ENCODE assay signal across 8 mouse cellular contexts in the genomic region with DNA sequence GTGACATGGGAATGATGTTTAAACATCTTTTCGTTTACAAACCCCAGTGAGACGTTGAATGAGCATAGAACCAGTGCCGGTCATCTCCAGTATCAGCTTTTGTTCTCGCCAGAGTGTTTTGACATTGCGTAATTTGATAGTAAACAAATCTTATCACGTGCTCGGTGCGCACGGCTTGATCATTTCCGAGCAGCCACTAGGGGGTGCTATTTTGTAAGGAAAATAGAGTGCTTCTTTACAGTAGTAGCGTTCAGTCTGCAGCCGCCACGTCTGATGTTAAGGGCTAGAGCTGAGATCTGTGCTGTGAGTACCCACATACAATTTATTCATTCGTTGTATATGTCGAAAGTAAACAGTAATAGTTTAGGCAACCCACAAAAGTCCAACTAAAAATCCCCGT.
DNase-seq lines count a peak whose midpoint lies in the region; ATAC-seq lines count a peak whose summit lies in the region.

No protein-coding gene starts in this region.

- H3K9ac ChIP-seq in hindbrain, embryonic 14.5 days = peak overlapping the region; percentile 30; the same call in 1 of the 2 replicates

- H3K9me3 ChIP-seq in hindbrain, embryonic 14.5 days (ENCODE audit: control insufficient read depth, low read length) = no peaks in the 10 kb centered on the region

- peak overlapping the region; percentile 39; the same call in 1 of the 2 replicates for H3K27ac ChIP-seq in hindbrain, embryonic 14.5 days

- H3K4me2 ChIP-seq in hindbrain, embryonic 14.5 days (replicated peaks) = peak overlapping the region; percentile 51

- no peak overlapping the region for H3K4me3 ChIP-seq in hindbrain, embryonic 14.5 days (replicated peaks; ENCODE audit: low read length)

- 4% methylated on average over 16 of the region's 16 CpGs for WGBS in hindbrain, embryonic 14.5 days

- DNase-seq in WW6 (ENCODE audit: low read depth, low spot score) = peak; percentile 45
- DNase-seq in cerebellum, postnatal 25 days = peak; percentile 71 to 84
- DNase-seq in gastrocnemius, adult 18-20 months (ENCODE audit: low spot score) = peak; percentile 85
- DNase-seq in hindbrain, embryonic 14.5 days (ENCODE audit: low spot score) = peak; percentile 94
- DNase-seq in layer of hippocampus, postnatal 10 days (ENCODE audit: low spot score in 2 of 2) = peak; percentile 82 to 83
- peak; percentile 87 for DNase-seq in lung, postnatal 10 days
- peak; percentile 91 for DNase-seq in retina, embryonic 14.5 days (ENCODE audit: low spot score)
- DNase-seq in urinary bladder, adult 2 months (ENCODE audit: low spot score) = peak; percentile 33

- H3K27me3 ChIP-seq in hindbrain, embryonic 14.5 days (ENCODE audit: control insufficient read depth, insufficient read depth, low read length) = no peaks in the 10 kb centered on the region

- H3K4me1 ChIP-seq in hindbrain, embryonic 14.5 days (replicated peaks; ENCODE audit: control insufficient read depth, insufficient read depth, low read length) = 0 out of 2 replicates have a peak, but pooled peaks cover 4% of the 10 kb centered on the region

- peak; percentile 83 for ATAC-seq in hindbrain, embryonic 14.5 days (ENCODE audit: low FRiP score)

- H3K36me3 ChIP-seq in hindbrain, embryonic 14.5 days (replicated peaks; ENCODE audit: control insufficient read depth, insufficient read depth) = no peaks in the 10 kb centered on the region

Comparison
In these comparisons a context has a peak if more than half of its experiments do, and no peak if none do; other contexts are left out.
1. DNase-seq: peak in every context shown above with its lines; median percentile 94 in hindbrain, embryonic 14.5 days; 91 in retina, embryonic 14.5 days; 87 in lung, postnatal 10 days; 85 in gastrocnemius, adult 18-20 months; 82 in layer of hippocampus, postnatal 10 days; 78 in cerebellum, postnatal 25 days; 45 in WW6; 33 in urinary bladder, adult 2 months.